Mouse (Mus musculus) cortical plate, adult 2 months (tissue): Measurements from ENCODE around the gene Rwdd2a.

Experiments used
- CTCF ChIP-seq: fragments of 200-500 bp; IDR thresholded peaks from 2 replicates; pipeline ENCODE4 v1.5.1; 2011; ENCODE audit warnings: mild to moderate bottlenecking, control low read depth, low read length; ENCODE audit not compliant: insufficient read depth; ENCODE audit errors: extremely low read depth
- POLR2A ChIP-seq: fragments of 200-500 bp; IDR thresholded peaks from 2 replicates; pipeline ENCODE4 v1.6.1; 2011; ENCODE audit warnings: mild to moderate bottlenecking, low read length, control low read depth; ENCODE audit not compliant: insufficient read depth; ENCODE audit errors: extremely low read depth

GRCm38 (mm10) chr9:86617837-86618492 is 46.2 kb downstream of the Rwdd2a start:
- TF ChIP-seq CTCF (no peak), POLR2A (no peak)
